Mouse (Mus musculus) MEL (cell line): ENCODE measurements around the gene Itgam.

Experiments
- CTCF ChIP-seq, 3 experiments: IDR thresholded peaks in 2 of 3; conservative IDR thresholded peaks in 1 of 3; 2 replicates each; pipeline ENCODE4 v1.5.1; 2011 to 2012; ENCODE audit warnings: low read length in 3 of 3, low read depth in 2 of 3, mild to moderate bottlenecking in 2 of 3, improper control_type of control experiment in 1 of 3, inconsistent platforms in 1 of 3, mixed read lengths in 1 of 3, moderate library complexity in 1 of 3; ENCODE audit not compliant: control insufficient read depth in 1 of 3, insufficient read depth in 1 of 3, poor library complexity in 1 of 3, severe bottlenecking in 1 of 3
- E2F4 ChIP-seq: IDR thresholded peaks from 2 replicates; pipeline ENCODE4 v1.6.1; 2011; ENCODE audit warnings: low read depth, low read length, improper control_type of control experiment, borderline replicate concordance
- ELF1 ChIP-seq: IDR thresholded peaks from 2 replicates; pipeline ENCODE4 v1.6.1; 2014; ENCODE audit warnings: low read depth, mild to moderate bottlenecking, inconsistent platforms, low read length, improper control_type of control experiment, moderate library complexity
- GATA1 ChIP-seq: IDR thresholded peaks from 2 replicates; pipeline ENCODE4 v1.6.1; 2011; ENCODE audit warnings: low read depth, low read length, improper control_type of control experiment
- JUND ChIP-seq: IDR thresholded peaks from 2 replicates; pipeline ENCODE4 v1.6.1; 2011; ENCODE audit warnings: low read depth, mild to moderate bottlenecking, improper control_type of control experiment, low read length
- MAZ ChIP-seq: IDR thresholded peaks from 2 replicates; pipeline ENCODE4 v1.6.1; 2012; ENCODE audit warnings: low read depth, mild to moderate bottlenecking, inconsistent platforms, low read length, improper control_type of control experiment
- NELFE ChIP-seq: IDR thresholded peaks from 2 replicates; pipeline ENCODE4 v1.6.1; 2011; ENCODE audit warnings: low read depth, low read length, improper control_type of control experiment
- POLR2A ChIP-seq, 2 experiments: IDR thresholded peaks; 2 replicates each; pipeline ENCODE4 v1.6.1; 2011 to 2012; ENCODE audit warnings: low read length in 2 of 2, mild to moderate bottlenecking in 2 of 2, control low read depth in 1 of 2, improper control_type of control experiment in 1 of 2, low read depth in 1 of 2, moderate library complexity in 1 of 2; ENCODE audit not compliant: control insufficient read depth in 1 of 2, insufficient read depth in 1 of 2, poor library complexity in 1 of 2
- POLR2AphosphoS2 ChIP-seq: IDR thresholded peaks from 2 replicates; pipeline ENCODE4 v1.6.1; 2011; ENCODE audit warnings: low read length, improper control_type of control experiment
- RCOR1 ChIP-seq: IDR thresholded peaks from 2 replicates; pipeline ENCODE4 v1.6.1; 2012; ENCODE audit warnings: low read depth, mild to moderate bottlenecking, inconsistent platforms, low read length, improper control_type of control experiment

DNA sequence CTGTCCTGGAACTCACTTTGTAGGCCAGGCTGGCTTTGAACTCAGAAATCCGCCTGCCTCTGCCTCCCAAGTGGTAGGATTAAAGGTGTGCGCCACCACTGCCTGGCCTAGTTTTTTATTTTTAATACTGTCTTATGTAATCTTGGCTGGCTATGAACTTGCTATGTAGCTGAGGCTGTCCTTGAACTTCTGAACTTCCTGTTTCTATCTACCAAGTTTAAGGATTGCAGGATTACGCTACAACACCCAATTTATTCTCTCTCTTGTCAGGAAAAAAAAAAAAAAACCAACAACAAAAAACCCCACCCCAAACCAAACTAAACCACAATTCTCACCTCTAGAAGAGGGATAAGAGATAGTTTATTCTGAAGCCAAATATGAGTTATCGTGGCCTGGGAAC lies 28.8 kb upstream of the Itgam start:
- TF ChIP-seq GATA1, result no peak
- no peak for TF ChIP-seq CTCF (IDR thresholded peaks at IDR 0.05 in 2 of 3, conservative IDR thresholded peaks at IDR 0.05 in 1 of 3; ENCODE audit: control insufficient read depth in 1 of 3, insufficient read depth in 1 of 3, low read depth in 2 of 3, low read length in 3 of 3, poor library complexity in 1 of 3, severe bottlenecking in 1 of 3)
- TF ChIP-seq POLR2AphosphoS2, result no peak
- no peak for TF ChIP-seq E2F4
- no peak for TF ChIP-seq JUND
- no peak for TF ChIP-seq MAZ
- no peak for TF ChIP-seq POLR2A (IDR thresholded peaks at IDR 0.05; ENCODE audit: control insufficient read depth in 1 of 2, insufficient read depth in 1 of 2, low read depth in 1 of 2, low read length in 2 of 2, poor library complexity in 1 of 2)
- no peak for TF ChIP-seq ELF1
- TF ChIP-seq NELFE, result no peak
- TF ChIP-seq RCOR1, result no peak
